Mouse (Mus musculus): ENCODE results near the gene Tmem164.
"Not testable (repeated sequence)": the region's sequence is repeated elsewhere in the genome, so short reads cannot be mapped to it uniquely, and the experiment has no call there.

Tmem164 gene

DNA sequence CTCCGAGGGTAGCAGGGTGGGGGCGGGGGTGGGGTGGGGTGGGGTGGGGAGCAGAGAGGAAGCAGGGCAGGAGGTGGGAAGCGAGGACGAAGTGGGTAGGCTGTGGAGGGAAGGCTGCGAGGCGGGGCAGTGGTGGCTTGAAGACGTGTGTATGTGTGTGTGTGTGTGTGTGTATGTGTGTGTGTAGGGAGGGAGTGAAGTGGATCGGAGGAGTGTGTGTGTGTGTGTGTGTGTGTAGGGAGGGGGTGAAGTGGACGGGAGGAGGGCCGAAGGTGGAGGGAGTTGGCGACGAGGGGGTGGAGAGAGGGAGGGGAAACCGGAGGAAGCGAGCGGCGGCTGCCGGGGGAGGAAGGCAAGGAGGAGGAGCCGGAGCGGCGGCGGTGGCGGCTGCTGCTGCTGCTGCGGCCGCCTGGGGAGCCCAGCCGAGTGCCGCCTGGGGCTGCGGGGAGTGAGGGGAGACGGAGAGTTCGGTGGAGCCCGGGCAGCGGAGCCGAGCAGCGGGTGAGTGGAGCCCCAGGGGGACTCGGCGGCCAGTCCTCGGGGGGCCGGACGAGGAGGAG is at the start of gene Tmem164:
Tmem164 (plus strand) TSS at position 351 of the 560 bp plus-strand sequence.
- peak; percentile 70 for DNase-seq (ENCODE audit: low read depth, low spot score)

DNA sequence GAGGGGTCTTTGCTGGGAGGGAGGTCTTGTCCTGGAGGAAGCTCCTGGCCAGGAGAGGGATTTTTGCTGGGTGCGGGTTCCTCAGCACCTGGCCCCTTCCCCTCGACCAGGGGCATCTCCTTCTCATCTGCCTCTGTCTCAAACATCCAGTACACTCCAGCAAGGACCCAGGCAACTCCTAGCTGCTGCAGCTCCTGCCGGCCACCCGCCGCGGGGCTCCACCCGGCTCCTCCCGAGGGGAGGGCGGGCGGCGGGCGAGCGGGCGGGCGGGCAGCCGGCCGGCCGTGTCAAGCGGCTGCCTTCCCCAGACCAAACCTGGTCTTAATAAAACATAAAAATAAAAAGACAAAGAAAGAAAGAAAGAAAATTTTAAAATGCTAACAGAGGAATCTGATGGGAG is 48.2 kb upstream of the Tmem164 start:
- not testable (repeated sequence) for DNase-seq (ENCODE audit: low read depth, low spot score)

DNA sequence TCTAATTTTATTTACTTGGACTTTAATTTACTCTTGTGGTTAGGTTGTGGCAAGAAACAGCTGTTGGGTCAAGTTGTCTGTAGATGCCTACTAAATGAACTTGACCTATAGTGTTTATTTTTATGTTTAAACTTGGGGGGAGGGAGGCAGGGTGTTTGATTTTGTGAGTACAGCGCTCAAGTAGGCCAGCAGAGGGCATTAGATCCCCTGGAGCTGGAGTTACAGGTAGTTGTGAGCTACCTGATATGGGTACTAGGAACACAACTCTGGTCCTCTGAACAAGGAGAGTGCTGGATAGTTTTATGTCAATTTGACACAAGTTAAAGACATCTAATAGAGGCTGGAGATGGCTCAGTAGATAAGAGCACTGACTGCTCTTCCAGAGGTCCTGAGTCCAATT is 34.0 kb upstream of the Tmem164 start:
- DNase-seq (ENCODE audit: low read depth, low spot score), result no peak

DNA sequence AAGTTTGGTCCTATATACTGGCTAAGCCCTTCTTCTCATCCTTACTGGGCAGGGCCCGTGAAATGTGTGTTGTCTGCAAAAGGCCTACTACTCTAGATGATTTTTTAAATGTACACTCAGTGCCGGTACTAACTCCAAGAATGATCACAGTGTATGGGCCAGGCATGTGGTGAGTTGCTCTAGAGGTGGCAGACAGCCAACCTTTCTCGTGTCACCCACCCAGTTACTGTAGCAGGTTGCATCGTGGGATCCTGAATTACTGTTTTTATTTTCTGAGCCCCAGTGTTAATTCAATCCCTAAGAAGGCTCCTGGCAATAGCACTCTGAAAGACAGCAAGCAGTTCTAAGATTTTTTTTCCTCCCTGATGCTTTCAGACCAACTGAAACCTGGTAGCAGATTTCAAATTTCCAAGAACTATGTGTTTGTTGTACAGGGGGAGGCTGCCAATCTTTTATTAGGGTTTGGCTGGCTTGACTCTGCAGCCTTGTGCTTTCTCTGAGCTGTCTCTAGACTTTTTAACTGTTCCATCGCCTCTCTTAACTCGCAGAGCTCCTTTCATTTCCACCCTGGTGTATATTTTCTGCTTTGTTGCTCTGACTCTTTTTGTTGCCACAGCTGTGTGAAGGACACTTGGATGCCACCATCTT is 31.0 kb upstream of the Tmem164 start:
- no peak for DNase-seq (ENCODE audit: low read depth, low spot score)

DNA sequence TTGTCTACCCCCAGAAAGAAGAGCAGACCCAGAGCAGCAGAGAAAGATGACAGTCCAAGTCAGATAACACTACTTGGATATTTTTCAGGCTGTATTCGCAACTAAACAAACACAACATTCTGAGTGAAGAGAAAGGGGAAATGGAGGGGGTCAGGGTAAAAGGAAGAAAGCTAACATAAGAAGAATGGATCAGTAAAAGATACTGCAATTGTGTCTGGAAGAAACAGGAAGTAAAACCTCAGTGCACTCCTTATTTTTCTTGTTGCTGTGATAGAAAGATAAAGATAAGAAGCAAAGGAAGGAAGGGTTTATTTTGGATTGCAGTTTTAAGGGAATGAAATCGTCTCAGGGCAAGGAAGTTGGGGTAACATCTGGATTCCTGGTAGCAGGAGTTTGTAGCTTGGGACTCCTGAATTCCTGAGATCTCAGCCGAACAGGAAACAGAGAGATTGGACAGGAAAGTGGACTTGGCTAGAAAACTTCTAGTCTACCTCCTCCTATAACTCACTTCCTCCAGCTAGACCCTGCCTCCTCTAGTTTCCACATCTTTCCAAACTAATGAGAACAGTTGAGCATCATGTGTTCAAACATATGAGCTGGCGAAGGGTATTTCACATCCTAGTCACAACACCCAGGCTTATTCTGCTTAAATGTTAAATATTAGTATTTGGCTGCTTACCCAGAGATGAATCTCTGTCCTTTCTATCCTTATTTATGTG is 16.3 kb upstream of the Tmem164 start:
- no peak for DNase-seq (ENCODE audit: low read depth, low spot score)

DNA sequence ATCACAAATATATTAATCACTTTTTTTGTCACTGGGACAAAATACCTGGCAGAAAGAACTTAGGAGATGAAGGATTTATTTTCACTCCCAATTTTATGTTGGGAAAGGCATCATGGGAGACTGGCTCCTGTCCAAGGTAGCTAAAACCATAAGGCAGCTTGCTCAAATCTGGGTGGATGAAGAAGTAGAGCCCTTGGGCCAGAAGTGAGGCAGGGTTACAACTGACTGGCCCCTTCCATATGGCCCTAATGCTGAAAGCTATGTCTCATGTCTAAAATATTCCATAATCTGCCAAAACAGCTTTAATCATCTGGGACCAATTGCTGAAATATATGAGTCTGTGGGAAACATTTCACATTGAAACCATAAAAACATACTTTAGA is 15.8 kb upstream of the Tmem164 start:
- no peak for DNase-seq (ENCODE audit: low read depth, low spot score)

DNA sequence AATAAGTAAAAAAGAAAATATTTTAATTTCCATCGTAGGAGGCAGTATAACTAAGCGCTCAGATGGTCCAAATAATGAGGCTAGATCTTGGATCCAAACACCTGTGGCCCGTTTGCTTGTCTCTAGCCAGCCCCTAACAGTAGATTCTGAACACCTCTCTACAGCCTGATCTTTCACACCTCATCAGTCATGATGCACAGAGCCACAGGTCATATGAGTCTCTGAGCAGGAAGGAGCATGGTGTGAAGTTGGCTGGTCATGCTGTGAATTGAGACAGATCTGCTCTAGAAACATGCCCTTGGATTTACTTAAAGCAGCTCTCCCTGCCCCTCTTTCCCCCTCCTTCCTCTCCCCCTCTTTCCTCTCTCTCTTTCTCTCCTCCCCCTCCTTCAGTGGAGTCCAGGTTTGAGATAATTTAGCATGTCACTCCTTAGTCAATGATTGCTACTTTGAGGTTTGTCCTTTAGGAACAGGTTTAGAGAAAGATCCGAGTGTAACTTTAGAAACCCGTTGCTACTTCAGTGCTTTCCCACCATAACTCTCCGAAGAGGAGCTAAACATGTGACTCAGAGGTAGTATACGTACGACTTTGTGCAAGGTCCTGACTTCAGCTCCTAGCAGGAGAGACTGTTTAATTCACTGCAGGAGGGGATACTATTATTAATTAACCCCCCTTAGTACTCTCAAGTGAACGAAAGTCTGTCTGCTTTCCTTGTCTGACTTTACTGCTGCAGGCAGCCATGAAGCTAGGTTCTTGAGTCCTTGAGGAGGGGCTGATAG is 11.7 kb upstream of the Tmem164 start:
- DNase-seq (ENCODE audit: low read depth, low spot score), result no peak

DNA sequence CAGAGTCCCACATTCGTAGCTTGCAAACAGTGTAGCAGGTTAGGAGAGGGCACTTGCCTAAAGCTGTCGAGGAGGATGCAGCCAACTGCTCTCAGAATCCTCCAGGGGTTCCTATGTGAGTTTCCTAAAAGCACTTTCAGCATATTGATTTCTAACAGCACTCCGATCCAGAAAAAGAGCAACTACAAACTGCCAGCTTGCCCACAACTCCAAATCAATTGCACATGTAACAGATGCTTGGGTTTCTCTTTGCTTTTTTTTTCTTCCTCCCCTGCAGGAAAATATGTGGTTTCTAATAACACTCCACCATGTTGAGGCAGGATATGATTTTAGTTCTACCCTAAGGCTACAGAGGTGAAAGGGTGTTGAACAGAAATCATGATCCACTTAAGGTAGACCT is 11.1 kb upstream of the Tmem164 start:
- DNase-seq (ENCODE audit: low read depth, low spot score), result no peak

DNA sequence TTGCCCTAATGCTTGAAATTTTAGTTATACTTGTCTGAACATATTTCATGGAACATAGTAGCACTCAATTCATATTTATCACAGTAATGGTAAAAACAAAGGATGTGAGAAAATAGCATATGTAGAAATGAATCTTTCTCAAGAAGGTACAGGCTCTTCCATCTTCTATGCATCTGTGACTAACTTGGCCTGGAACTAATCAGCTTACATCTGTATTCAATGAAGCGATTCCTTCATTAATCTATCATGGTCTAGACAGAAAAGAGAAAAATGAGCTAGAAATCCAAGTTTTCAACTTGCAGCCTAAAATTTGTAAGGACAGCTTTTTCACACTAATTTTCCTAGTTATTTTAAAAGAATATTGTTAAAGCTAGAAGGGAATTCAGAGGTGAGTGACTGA is 10.1 kb upstream of the Tmem164 start:
- DNase-seq (ENCODE audit: low read depth, low spot score), result no peak

DNA sequence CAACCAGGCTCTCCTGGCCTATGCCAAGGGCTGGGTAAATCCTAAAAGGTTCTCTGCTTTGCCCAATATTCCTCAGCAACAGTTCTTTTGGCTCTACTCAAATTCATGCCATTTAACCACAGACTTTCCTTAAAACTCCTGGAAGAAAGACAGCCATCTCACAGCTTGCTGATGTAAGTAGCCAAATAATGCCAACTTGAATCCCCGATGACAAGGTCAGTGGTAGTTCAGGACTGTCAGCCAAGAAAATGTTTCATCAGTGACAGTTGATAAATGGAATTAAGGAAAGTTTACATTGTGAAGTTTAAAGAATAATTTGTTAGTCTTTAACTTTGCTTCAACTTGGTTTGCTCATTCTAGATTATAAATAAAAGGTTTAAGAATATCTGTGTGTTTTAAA is 8.5 kb upstream of the Tmem164 start:
- DNase-seq (ENCODE audit: low read depth, low spot score), result no peak

DNA sequence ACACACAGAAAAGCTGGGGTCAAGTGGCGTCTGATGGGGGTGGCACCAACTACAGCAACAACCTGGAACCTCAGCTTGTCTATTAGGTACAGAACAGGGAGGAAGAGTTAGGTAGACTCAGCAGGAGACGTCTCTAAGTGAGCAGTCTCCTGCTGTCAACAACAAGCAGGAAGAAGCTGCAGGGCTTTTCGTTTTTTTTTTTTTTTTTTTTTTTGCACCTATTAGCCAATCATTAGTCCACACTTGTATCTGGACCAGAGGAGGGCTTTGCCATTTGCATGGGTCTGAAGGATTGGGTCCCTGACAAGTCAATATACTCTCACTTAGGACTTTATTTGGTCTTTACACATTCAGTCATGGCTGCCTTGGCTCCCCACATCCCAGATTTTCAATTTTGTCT is 4.0 kb upstream of the Tmem164 start:
- DNase-seq (ENCODE audit: low read depth, low spot score), result no peak

DNA sequence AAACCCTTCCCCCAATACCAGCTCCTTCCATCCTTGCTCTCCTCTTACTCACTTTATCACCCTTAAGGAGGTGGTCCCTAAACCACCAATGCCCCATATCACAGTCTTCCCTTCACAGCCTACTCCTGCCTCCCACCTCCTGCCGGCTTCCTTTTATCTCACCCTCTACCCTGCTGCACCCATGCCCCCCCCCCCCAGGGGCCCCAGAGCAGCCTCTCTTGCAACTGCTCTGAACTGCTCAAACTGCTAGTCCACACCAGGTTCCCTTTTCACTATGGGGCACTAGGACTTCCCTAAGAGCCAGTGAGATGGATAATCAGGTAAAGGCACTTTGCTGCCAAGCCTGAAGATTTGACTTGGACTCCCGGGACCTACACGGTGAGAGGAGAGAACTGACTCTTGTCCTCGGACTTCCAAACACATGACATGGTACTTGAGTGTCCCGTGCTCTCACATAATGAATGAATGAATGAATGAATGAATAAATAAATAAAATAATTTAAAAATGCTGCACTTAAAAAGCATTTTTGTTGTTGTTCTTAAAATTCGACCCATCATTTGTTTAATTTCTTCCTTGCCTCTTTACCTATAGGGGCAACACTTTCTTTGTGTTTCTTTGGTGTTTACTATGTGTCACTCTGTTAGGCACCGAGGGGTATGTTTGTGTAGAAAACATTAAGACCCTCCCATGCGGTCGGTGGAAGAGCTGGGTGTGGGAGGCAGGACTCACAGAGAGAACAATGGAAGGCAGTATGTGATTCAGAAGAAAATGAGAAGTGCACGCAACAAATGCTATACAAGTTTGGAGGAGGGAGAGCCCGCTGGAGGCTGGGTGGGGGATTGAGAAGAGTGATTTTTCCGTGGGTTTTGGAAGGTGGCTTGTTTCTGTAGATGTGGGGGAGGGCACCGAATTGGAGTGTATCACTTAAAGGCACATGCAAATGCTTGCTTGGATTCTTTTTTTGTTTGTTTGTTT is 2.4 kb upstream of the Tmem164 start:
- DNase-seq (ENCODE audit: low read depth, low spot score), result no peak

DNA sequence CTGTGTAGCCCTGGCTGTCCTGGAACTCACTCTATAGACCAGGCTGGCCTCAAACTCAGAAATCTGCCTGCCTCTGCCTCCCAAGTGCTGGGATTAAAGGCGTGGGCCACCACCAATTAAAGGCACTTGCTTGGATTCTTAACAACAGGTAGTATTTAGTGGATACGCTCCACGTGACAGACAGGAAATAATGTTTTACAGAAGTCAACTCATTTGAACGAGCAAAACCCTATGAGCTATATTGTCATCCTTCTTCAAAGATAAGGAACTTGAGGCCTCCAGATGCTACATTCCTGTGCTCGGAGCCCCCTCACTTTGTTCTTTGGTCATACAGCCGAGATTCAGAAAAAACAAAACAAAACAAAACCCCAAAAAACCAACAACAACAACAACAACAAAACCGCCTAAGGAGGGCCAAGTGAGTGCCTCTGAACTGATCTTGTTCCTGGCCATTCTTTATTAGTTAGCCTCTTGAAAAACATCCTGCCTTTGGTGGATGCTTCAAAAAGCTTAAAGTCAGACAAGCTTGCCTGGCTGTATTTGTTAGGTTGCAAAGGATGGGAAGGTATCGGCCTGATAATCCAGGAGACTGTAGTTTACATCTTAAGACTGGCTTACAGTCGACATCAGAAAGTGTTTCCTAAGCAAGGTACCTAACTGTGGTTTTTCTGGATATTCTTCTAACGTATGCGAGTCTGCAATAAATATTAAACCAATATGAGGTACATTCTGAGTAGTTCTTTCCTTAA is 1.5 kb upstream of the Tmem164 start:
- no peak for DNase-seq (ENCODE audit: low read depth, low spot score)

DNA sequence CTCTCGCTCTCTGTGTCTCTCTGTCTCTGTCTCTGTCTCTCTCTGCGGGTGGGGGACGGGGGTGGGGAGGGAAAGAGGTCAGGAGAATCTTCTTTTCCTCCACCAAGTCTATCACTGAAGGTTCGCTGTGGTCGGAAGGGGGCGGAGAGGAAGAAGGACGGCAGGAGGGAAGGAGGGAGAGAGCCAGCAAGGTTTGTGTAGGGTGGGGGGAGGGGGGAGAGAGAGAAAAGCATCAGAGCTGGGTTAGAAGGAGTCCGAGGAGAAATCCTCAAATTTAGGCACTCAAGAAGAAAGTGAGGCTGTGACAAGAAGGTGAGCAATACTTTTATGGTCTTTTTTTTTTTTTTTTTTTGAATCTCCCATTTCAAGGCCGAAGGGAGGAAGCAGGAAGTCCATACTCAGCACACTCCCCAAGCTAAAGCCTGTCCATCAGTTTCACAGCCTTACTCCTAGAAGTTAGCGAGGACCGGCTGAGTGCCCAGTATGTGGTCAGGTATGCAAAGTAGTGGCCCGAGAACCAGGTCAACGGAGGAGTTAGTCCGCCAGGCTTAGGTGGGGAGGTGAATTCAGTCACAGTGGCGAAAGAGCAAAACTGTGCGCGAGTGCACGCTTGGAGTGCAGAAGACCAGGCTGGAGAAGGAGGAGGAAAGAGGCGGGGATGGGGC is 683 bp upstream of the Tmem164 start:
- DNase-seq (ENCODE audit: low read depth, low spot score), result peak; percentile 23

DNA sequence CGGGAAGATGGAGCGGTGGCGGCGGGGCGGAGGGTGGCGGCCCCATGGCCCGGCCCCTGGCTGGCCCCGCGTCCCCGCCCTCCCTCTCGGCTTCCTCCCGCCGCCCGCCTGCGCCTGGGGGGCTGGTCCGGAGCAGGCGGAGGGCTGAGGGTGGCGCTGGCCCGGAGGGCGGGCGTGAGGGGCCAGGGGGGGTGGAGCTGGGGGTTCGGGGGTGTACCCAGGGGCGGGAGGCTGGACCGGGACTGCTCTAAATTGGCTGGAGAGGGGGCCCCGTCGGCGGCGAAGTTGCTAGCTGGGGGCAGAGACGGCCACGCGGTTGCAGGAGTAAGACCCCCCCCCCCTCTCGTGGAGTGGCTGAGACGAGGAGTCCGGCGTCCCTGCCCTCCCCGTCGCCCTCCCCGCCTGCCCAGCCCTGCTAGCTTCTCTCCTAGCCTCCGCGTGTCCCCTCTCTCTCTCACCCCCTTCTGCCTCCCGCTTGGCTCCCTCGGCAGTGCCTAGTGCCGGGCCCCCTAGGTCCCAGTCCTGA is 473 bp downstream of the Tmem164 start:
- DNase-seq (ENCODE audit: low read depth, low spot score), result no peak

DNA sequence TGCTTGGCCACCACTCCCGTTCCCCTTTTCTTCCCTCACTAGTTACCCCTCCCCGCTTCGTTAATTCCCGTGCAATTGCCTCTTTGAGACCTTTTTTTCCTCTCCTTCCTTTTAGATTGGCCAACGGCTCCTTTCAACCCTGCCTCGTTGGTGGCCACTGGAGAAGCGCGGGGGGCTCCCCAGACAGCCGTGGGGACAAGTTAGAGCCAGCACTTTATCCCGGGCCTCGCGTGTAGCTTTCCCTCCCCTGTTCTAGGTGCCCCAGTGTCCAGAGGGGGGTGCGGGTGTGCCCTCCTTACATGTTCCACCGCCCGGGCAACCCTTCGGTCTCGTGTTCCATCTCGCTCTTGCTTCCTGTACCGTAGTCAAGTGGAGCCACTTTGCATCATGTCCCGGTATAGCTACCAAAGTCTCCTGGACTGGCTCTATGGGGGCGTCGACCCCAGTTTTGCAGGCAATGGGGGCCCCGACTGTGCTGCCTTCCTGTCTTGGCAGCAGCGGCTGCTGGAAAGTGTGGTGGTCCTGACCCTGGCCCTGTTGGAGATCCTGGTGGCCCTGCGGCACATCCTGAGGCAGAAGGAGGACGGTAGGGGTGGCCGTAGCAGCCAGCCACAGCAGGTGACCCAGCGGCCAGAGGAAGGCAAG is 1.1 kb downstream of the Tmem164 start:
- no peak for DNase-seq (ENCODE audit: low read depth, low spot score)

DNA sequence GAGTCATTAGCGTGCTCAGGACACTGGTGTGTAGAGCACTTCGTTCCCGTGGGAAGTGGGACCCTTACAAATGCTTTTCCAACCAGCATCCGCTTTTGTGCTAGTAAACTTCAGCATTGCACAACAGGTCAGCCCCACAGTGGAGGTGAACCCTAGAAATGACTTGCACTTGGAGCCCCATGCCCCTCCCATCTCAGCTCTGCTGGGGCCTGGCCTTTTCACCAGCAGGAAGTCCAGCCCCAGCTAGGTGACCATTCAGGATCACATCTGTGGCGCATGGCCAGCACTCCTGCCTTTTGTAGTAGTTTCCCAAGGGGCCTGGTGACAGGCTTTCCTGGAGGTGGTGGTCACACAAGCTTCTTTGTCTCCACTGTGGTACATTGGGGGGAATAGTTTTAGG is 1.8 kb downstream of the Tmem164 start:
- no peak for DNase-seq (ENCODE audit: low read depth, low spot score)

DNA sequence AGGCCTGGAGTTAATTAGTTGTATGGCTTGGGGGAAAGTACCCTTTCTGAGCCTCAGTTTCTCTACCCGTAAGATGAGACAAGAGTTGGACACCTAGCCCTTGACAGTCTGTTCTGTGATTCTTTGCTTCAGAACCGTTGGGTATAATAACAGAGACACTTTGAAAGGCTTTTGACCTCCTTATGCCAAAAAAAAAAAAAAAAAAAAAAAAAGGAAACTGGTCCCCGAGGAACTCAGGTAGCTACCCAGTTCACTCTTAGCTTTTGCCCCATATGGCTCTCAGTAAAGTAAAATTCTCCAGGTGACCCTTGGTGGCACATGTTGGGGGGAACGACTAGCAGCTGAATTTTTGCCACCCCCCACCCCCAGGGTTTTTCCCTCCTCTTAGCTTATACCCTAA is 3.5 kb downstream of the Tmem164 start:
- no peak for DNase-seq (ENCODE audit: low read depth, low spot score)

DNA sequence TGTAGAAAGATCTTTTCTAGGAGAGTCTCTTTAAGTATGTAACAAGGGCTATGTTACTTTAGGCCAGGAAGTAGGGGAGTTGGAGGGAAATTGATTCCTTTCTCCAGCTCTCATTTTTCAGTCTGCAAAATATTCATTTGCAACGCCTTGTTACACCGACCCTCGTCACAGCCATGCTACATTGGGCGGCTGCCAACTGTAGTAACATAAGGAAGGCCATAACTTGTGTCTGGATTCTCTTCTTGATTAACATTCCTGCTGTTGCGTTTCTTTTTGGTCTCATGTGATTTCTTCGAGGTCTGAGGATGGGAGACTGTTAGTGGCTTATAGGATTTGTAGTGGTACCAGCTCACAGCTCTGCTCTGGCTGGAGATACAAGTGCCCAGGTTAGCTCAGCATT is 4.5 kb downstream of the Tmem164 start:
- no peak for DNase-seq (ENCODE audit: low read depth, low spot score)
